Mouse (Mus musculus): ENCODE results near the gene Lemd2. TPM values are rescaled to one million over a fixed set of nuclear protein-coding genes. Genes with fewer than 3 reads are reported as not detected.

Gene Lemd2
- total and polyA plus RNA-seq, 3 experiments: 46.8 to 59.7 TPM; not detected in 1

DNA sequence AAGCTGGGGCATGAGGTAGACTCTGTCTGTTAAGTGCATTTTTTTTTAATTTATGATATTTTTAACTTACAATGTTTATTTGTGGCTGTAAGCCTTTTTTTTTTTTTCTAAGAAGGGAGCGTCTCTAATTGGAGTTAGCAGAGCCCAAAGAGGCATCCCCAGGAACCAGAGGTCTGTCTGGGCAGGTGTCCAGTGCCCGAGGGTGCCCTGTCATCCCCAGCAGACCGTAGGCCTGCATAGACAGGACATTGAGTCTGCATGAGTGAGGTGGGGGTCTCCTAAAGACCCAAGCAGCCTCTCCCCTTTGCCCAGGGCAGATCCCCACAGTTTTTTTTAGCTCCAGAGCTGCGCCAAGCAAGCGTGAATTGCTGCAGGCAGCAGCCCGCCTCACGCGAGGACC is 48.5 kb downstream of the Lemd2 start:
- Histone ChIP-seq H3K79me2 (ENCODE audit: control insufficient read depth, insufficient read depth, low read length, poor library complexity) (no peaks in the 10 kb centered on the region), H3K36me3 (ENCODE audit: control insufficient read depth in 1 of 2, insufficient read depth in 2 of 2, low read length in 2 of 2) (peaks cover 0 to 13% of the 10 kb centered on the region in 2 experiments; a peak in 2 of 4 replicates), H3K4me1 (ENCODE audit: control insufficient read depth in 1 of 2, insufficient read depth in 2 of 2, low read length in 2 of 2) (peaks cover 7 to 17% of the 10 kb centered on the region in 2 experiments; a peak in 3 of 4 replicates)

DNA sequence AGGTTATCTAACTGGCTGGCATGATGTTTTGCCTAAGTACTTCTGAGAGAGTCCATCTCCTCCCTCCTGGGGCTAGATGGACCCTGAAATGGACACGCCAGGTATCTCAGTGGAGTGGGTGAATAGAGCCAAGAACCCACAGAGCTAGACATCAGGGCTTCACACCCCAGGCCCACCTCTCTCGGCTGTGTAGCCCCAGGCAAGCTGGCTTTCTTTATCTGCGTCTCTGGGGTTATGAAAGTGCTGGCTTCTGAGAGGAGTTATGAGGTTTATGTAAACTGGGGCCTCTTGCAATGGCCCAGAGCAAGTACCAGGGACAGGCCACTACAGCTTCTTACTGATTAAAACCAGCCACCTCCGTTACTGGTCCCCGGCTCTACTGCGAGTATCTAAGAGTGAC is 49.4 kb downstream of the Lemd2 start:
- H3K4me1 ChIP-seq (ENCODE audit: control insufficient read depth in 1 of 2, insufficient read depth in 2 of 2, low read length in 2 of 2): peaks cover 7 to 17% of the 10 kb centered on the region in 2 experiments; a peak in 3 of 4 replicates
- no peak for TF ChIP-seq MAX (IDR thresholded peaks at IDR 0.05; ENCODE audit: low read length)
- TF ChIP-seq CHD2 (IDR thresholded peaks at IDR 0.05; ENCODE audit: low read length): no peak
- H3K9ac ChIP-seq (ENCODE audit: control insufficient read depth, low read depth, low read length, poor library complexity, severe bottlenecking): no peak overlapping the region
- H3K27ac ChIP-seq (ENCODE audit: control insufficient read depth, low read depth, low read length): no peak overlapping the region
- H3K9me3 ChIP-seq (replicated peaks; ENCODE audit: insufficient read depth, low read length): no peaks in the 10 kb centered on the region
- peaks cover 0 to 13% of the 10 kb centered on the region in 2 experiments; a peak in 2 of 4 replicates for H3K36me3 ChIP-seq (ENCODE audit: control insufficient read depth in 1 of 2, insufficient read depth in 2 of 2, low read length in 2 of 2)
- H3K27me3 ChIP-seq (ENCODE audit: control insufficient read depth in 1 of 2, insufficient read depth in 2 of 2, low read length in 2 of 2): no peaks in the 10 kb centered on the region
- no peak for DNase-seq (ENCODE audit: low read depth, low spot score)
- H3K79me2 ChIP-seq (ENCODE audit: control insufficient read depth, insufficient read depth, low read length, poor library complexity): no peaks in the 10 kb centered on the region
- no peak overlapping the region for H3K4me3 ChIP-seq (ENCODE audit: control insufficient read depth in 1 of 2, insufficient read depth in 1 of 2, low read depth in 2 of 2, low read length in 2 of 2)

More for the DNA sequence above, 48.5 kb downstream of the Lemd2 start:
- Histone ChIP-seq H3K27me3 (ENCODE audit: control insufficient read depth in 1 of 2, insufficient read depth in 2 of 2, low read length in 2 of 2) (no peaks in the 10 kb centered on the region), H3K27ac (ENCODE audit: control insufficient read depth, low read depth, low read length) (no peak overlapping the region), H3K9ac (ENCODE audit: control insufficient read depth, low read depth, low read length, poor library complexity, severe bottlenecking) (no peak overlapping the region), H3K4me3 (ENCODE audit: control insufficient read depth in 1 of 2, insufficient read depth in 1 of 2, low read depth in 2 of 2, low read length in 2 of 2) (no peak overlapping the region), H3K9me3 (replicated peaks; ENCODE audit: insufficient read depth, low read length) (no peaks in the 10 kb centered on the region)
- TF ChIP-seq GATA1 (IDR thresholded peaks at IDR 0.05; ENCODE audit: low read depth, low read length) (no peak), POLR2AphosphoS5 (IDR thresholded peaks at IDR 0.05; ENCODE audit: borderline replicate concordance, low read depth, low read length) (no peak)
- DNase-seq (ENCODE audit: low read depth, low spot score): no peak

DNA sequence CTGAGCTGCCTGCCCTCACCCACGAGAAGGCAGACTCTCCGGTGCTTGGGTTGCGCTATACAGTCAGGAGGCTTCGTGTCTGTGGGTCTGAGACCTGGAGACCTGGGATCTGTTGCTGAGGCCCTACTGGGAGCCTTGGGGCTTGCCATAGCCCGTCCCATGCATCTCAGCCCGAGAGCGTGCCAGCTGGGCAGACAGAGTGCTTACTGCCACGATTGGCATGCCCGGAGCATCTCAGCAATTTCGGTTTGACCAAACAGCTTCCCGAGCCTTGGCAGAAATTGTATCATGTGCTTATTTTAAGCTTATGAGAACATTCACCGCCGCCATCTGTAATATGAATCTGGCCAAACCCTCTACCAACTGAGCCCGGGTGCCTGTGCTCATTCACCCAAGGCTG is 50.0 kb downstream of the Lemd2 start:
- no peaks in the 10 kb centered on the region for H3K79me2 ChIP-seq (ENCODE audit: control insufficient read depth, insufficient read depth, low read length, poor library complexity)
- TF ChIP-seq SIN3A (IDR thresholded peaks at IDR 0.05; ENCODE audit: low read length): no peak
- no peak for TF ChIP-seq EP300 (IDR thresholded peaks at IDR 0.05; ENCODE audit: low read depth in 1 of 2, low read length in 2 of 2)
- no peak for TF ChIP-seq E2F4 (IDR thresholded peaks at IDR 0.05; ENCODE audit: borderline replicate concordance, low read depth, low read length)
- TF ChIP-seq USF2 (IDR thresholded peaks at IDR 0.05; ENCODE audit: borderline replicate concordance in 1 of 2, insufficient read depth in 1 of 2, low read depth in 1 of 2, low read length in 2 of 2): no peak
- no peak for TF ChIP-seq JUND (IDR thresholded peaks at IDR 0.05; ENCODE audit: low read depth, low read length)
- no peak for TF ChIP-seq POLR2A (IDR thresholded peaks at IDR 0.05; ENCODE audit: control insufficient read depth in 1 of 2, insufficient read depth in 1 of 2, low read depth in 1 of 2, low read length in 2 of 2, poor library complexity in 1 of 2)
- no peak for TF ChIP-seq MEF2A (IDR thresholded peaks at IDR 0.05; ENCODE audit: extremely low read depth, insufficient replicate concordance, low read depth, low read length, poor library complexity, severe bottlenecking)
- no peak for TF ChIP-seq RAD21 (IDR thresholded peaks at IDR 0.05; ENCODE audit: low read depth, low read length)
- TF ChIP-seq MYC (IDR thresholded peaks at IDR 0.05; ENCODE audit: low read depth, low read length): no peak
- no peak for TF ChIP-seq UBTF (IDR thresholded peaks at IDR 0.05; ENCODE audit: borderline replicate concordance, insufficient read depth, low read depth, low read length)
- TF ChIP-seq USF1 (IDR thresholded peaks at IDR 0.05; ENCODE audit: low read depth, low read length): no peak
- TF ChIP-seq SMC3 (IDR thresholded peaks at IDR 0.05; ENCODE audit: low read depth, low read length): no peak
- TF ChIP-seq ZNF384 (IDR thresholded peaks at IDR 0.05; ENCODE audit: low read depth, low read length): no peak
- no peak for TF ChIP-seq MXI1 (IDR thresholded peaks at IDR 0.05; ENCODE audit: low read depth, low read length)
- no peak for TF ChIP-seq ZKSCAN1 (IDR thresholded peaks at IDR 0.05; ENCODE audit: low read depth, low read length)
- no peak for TF ChIP-seq POLR2AphosphoS2 (IDR thresholded peaks at IDR 0.05; ENCODE audit: low read length)
- no peak for TF ChIP-seq TBP (IDR thresholded peaks at IDR 0.05; ENCODE audit: low read depth, low read length)
- no peak for TF ChIP-seq NRF1 (IDR thresholded peaks at IDR 0.05; ENCODE audit: insufficient read depth, low read depth, low read length, poor library complexity, severe bottlenecking)
- no peak for TF ChIP-seq ETS1 (IDR thresholded peaks at IDR 0.05; ENCODE audit: low read depth, low read length)
- no peak for TF ChIP-seq CHD2 (IDR thresholded peaks at IDR 0.05; ENCODE audit: low read length)
- no peak overlapping the region for H3K27ac ChIP-seq (ENCODE audit: control insufficient read depth, low read depth, low read length)
- H3K4me3 ChIP-seq (ENCODE audit: control insufficient read depth in 1 of 2, insufficient read depth in 1 of 2, low read depth in 2 of 2, low read length in 2 of 2): no peak overlapping the region
- H3K27me3 ChIP-seq (ENCODE audit: control insufficient read depth in 1 of 2, insufficient read depth in 2 of 2, low read length in 2 of 2): no peaks in the 10 kb centered on the region
- DNase-seq (ENCODE audit: low read depth, low spot score): no peak
- no peak overlapping the region for H3K9ac ChIP-seq (ENCODE audit: control insufficient read depth, low read depth, low read length, poor library complexity, severe bottlenecking)
- H3K4me1 ChIP-seq (ENCODE audit: control insufficient read depth in 1 of 2, insufficient read depth in 2 of 2, low read length in 2 of 2): peaks cover 7 to 17% of the 10 kb centered on the region in 2 experiments; a peak in 3 of 4 replicates
- no peaks in the 10 kb centered on the region for H3K9me3 ChIP-seq (replicated peaks; ENCODE audit: insufficient read depth, low read length)
- peaks cover 0 to 13% of the 10 kb centered on the region in 2 experiments; a peak in 2 of 4 replicates for H3K36me3 ChIP-seq (ENCODE audit: control insufficient read depth in 1 of 2, insufficient read depth in 2 of 2, low read length in 2 of 2)
